Mouse (Mus musculus) testis, adult 2 months (tissue): Measurements from ENCODE around the gene Pamr1.

Experiments
- CTCF ChIP-seq: fragments of 200-500 bp; IDR thresholded peaks from 2 replicates; pipeline ENCODE4 v1.5.1; 2012; ENCODE audit warnings: low read depth, mild to moderate bottlenecking, inconsistent platforms, low read length, moderate library complexity; ENCODE audit not compliant: control insufficient read depth, insufficient read depth, insufficient replicate concordance
- POLR2A ChIP-seq: fragments of 200-500 bp; IDR thresholded peaks from 2 replicates; pipeline ENCODE4 v1.6.1; 2012; ENCODE audit warnings: low read depth, mild to moderate bottlenecking, inconsistent platforms, low read length, moderate library complexity; ENCODE audit not compliant: control insufficient read depth

DNA sequence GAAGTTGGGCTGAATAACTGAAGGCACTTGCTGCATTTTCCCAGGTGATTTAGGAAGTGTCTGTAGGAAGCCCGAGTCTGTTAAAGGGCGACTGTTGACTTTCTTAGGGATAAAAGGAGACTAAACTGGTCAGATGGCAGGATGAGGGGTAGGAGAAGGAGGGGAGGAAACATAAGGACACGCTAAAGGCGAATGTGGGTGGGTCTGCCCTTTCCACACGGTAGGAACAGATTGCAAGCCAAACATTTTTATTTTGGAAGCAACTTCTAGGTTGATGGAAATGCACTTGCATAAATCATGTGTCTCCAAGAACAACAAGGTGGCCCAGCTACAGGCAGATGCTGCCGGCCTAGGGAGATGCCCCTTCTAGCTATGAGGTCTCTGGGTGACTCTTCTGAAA is 127.6 kb downstream of the Pamr1 start:
- TF ChIP-seq POLR2A (no peak), CTCF (no peak)
